In the genomic region with DNA sequence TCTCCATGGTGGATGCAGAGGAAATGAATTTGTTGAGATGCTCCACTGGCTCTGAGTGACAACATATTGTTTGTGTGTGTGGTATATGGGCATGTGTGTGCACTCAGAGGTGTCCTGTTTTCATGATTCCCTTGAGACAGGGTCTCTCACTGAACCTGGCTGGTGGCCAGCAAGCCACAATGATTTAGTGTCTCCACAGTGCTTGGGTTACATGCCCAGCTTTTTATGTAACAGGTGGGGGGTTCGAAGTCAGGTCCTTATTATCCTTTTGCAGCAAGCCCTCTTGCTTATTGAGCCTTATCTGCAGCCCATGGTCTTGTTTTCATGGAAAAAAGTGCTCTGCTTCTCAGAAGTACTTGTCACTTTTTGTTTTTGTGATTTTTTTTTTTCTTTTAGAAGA, we compare ENCODE assay signal across 18 mouse cellular contexts.
A peak's percentile ranks its signal among the peaks of the same experiment; 100 is the strongest.
DNase-seq lines count a peak whose midpoint lies in the region; ATAC-seq lines count a peak whose summit lies in the region.
"Had no signal": no experiment of that assay in that cellular context is flagged by ENCODE, and none has a peak within 500 bp of the region (broad histone marks: within the 10 kb centered on the region; RNA-seq: fewer than 3 reads in every experiment).

No protein-coding gene starts in this region.

- intact Hi-C loops in left cerebral cortex, postnatal 4 days (cut with DNase I), result no loop called here

- H3K9ac ChIP-seq in forebrain, embryonic 15.5 days (replicated peaks), result no peak overlapping the region
- H3K9ac ChIP-seq in forebrain, embryonic 12.5 days, result no peak overlapping the region
- H3K9ac ChIP-seq in neural tube, embryonic 15.5 days (replicated peaks), result no peak overlapping the region
- H3K9ac ChIP-seq: embryonic facial prominence, embryonic 12.5 days; hindbrain, embryonic 12.5 days had no signal

- H3K27me3 ChIP-seq in forebrain, embryonic 15.5 days, result no peaks in the 10 kb centered on the region
- H3K27me3 ChIP-seq in forebrain, embryonic 12.5 days, result no peaks in the 10 kb centered on the region
- H3K27me3 ChIP-seq in neural tube, embryonic 15.5 days (replicated peaks), result no peaks in the 10 kb centered on the region
- H3K27me3 ChIP-seq: embryonic facial prominence, embryonic 12.5 days; hindbrain, embryonic 12.5 days had no signal

- WGBS in forebrain, embryonic 15.5 days, result 73% methylated on average over 1 of the region's 1 CpGs
- 76% methylated on average over 1 of the region's 1 CpGs for WGBS in forebrain, embryonic 12.5 days
- whole genome bisulfite sequencing in neural tube, embryonic 15.5 days, result 82% methylated on average over 1 of the region's 1 CpGs

- H3K9me3 ChIP-seq in forebrain, embryonic 15.5 days, result no peaks in the 10 kb centered on the region
- peaks cover 3% of the 10 kb centered on the region; the same call in 1 of the 2 replicates for H3K9me3 ChIP-seq in forebrain, embryonic 12.5 days
- no peaks in the 10 kb centered on the region for H3K9me3 ChIP-seq in neural tube, embryonic 15.5 days (replicated peaks)
- H3K9me3 ChIP-seq: embryonic facial prominence, embryonic 12.5 days; heart, embryonic 10.5 days; hindbrain, embryonic 12.5 days had no signal

- H3K4me1 ChIP-seq in forebrain, embryonic 15.5 days, result no peaks in the 10 kb centered on the region
- H3K4me1 ChIP-seq in forebrain, embryonic 12.5 days, result no peaks in the 10 kb centered on the region
- H3K4me1 ChIP-seq in neural tube, embryonic 15.5 days, result peaks cover 10% of the 10 kb centered on the region; the same call in 1 of the 2 replicates
- H3K4me1 ChIP-seq: embryonic facial prominence, embryonic 12.5 days; hindbrain, embryonic 12.5 days had no signal

- H3K4me2 ChIP-seq in forebrain, embryonic 15.5 days (replicated peaks), result no peak overlapping the region
- H3K4me2 ChIP-seq in forebrain, embryonic 12.5 days, result no peak overlapping the region
- H3K4me2 ChIP-seq in neural tube, embryonic 15.5 days, result no peak overlapping the region
- H3K4me2 ChIP-seq: embryonic facial prominence, embryonic 12.5 days; hindbrain, embryonic 12.5 days had no signal

- H3K36me3 ChIP-seq in forebrain, embryonic 15.5 days, result no peaks in the 10 kb centered on the region
- no peaks in the 10 kb centered on the region for H3K36me3 ChIP-seq in forebrain, embryonic 12.5 days (replicated peaks)
- H3K36me3 ChIP-seq in neural tube, embryonic 15.5 days, result no peaks in the 10 kb centered on the region
- H3K36me3 ChIP-seq: embryonic facial prominence, embryonic 12.5 days; heart, embryonic 10.5 days; hindbrain, embryonic 12.5 days had no signal

- peak overlapping the region; percentile 69 for H3K27ac ChIP-seq in forebrain, embryonic 15.5 days (replicated peaks)
- no peak overlapping the region for H3K27ac ChIP-seq in forebrain, embryonic 12.5 days
- no peak overlapping the region for H3K27ac ChIP-seq in neural tube, embryonic 15.5 days (replicated peaks)
- H3K27ac ChIP-seq: embryonic facial prominence, embryonic 12.5 days; hindbrain, embryonic 12.5 days had no signal

- no peak for ATAC-seq in forebrain, embryonic 15.5 days (replicated peaks)
- ATAC-seq in forebrain, embryonic 12.5 days (ENCODE audit: low FRiP score), result no peak
- ATAC-seq in neural tube, embryonic 15.5 days (ENCODE audit: low FRiP score), result no peak

- DNase-seq in left cerebral cortex, postnatal 4 days, result peak; percentile 13
- no peak for DNase-seq in left cerebral cortex, adult 8-10 months (ENCODE audit: low spot score in 2 of 2)
- DNase-seq in right cerebral cortex, postnatal 4 days, result peak; percentile 28
- DNase-seq in right cerebral cortex, postnatal 36 days (ENCODE audit: low spot score in 2 of 2), result no peak
- peak; percentile 6 for DNase-seq in yolk sac, embryonic 10.5 days (ENCODE audit: low spot score)
- DNase-seq: adrenal gland, adult 2 months; adrenal gland, postnatal 25 days; cerebellum, adult 8-10 months; gastrocnemius, postnatal 10 days; heart, adult 18-20 months; heart, postnatal 10 days; heart, postnatal 4 days had no signal

- no peak overlapping the region for H3K4me3 ChIP-seq in forebrain, embryonic 15.5 days
- no peak overlapping the region for H3K4me3 ChIP-seq in forebrain, embryonic 12.5 days (replicated peaks)
- H3K4me3 ChIP-seq in neural tube, embryonic 15.5 days (replicated peaks), result no peak overlapping the region
- H3K4me3 ChIP-seq: embryonic facial prominence, embryonic 12.5 days; heart, embryonic 10.5 days; hindbrain, embryonic 12.5 days had no signal

Comparison
In these comparisons a context has a peak if more than half of its experiments do, and no peak if none do; other contexts are left out.
1. DNase-seq: peak in left cerebral cortex, postnatal 4 days (single experiment), right cerebral cortex, postnatal 4 days (single experiment) and yolk sac, embryonic 10.5 days (single experiment); none in left cerebral cortex, adult 8-10 months (0 of 2) and right cerebral cortex, postnatal 36 days (0 of 2).